Mouse (Mus musculus) cerebellum, adult 2 months (tissue): ENCODE data around the gene Sh3glb2.

Source experiments
- CTCF ChIP-seq: fragments of 200-500 bp; IDR thresholded peaks from 2 replicates; pipeline ENCODE4 v1.5.1; 2011; ENCODE audit warnings: low read depth, mild to moderate bottlenecking, control low read depth, low read length, moderate library complexity, borderline replicate concordance; ENCODE audit not compliant: insufficient read depth
- POLR2A ChIP-seq: fragments of 200-500 bp; IDR thresholded peaks from 2 replicates; pipeline ENCODE4 v1.6.1; 2011; ENCODE audit warnings: low read length, control low read depth, borderline replicate concordance; ENCODE audit not compliant: insufficient read depth

DNA sequence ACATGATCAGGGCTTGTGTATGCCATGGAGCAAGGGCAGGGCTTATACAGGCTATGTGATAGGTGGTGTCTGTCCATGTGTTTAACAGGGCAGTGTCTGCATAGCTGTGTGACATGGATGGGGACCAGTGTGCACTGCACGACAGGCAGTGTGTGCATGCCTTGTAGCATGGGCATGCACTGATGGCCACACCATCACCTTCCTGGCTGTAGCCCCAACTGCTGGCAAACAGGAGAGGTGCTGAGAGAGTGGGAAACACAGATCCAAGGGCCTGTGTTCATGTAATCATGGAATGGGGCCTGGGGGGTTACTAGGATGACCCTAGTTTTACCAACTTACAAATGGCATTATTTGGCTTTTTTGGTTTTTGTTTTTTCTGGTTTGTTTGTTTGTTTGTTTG lies 44.7 kb upstream of the Sh3glb2 start:
- TF ChIP-seq POLR2A (no peak), CTCF (no peak)
